Mouse (Mus musculus) Muller cell, postnatal 12 days (primary cell): ENCODE results near the gene Irgm2.
"Not testable (repeated sequence)": the region's sequence is repeated elsewhere in the genome, so short reads cannot be mapped to it uniquely, and the experiment has no call there.

ENCODE experiments used
- DNase-seq: peaks from one replicate; pipeline ENCODE4 v3.0.0-alpha.2; 2015; ENCODE audit errors: inconsistent ontology term

Irgm2 gene

GRCm38 (mm10) chr11:58199229-58200037 is at the start of gene Irgm2, which contains the start of gene Igtp:
Irgm2 (plus strand) TSS chr11:58199618.
Igtp (plus strand) TSS chr11:58199556.
- peak; percentile 89 for DNase-seq

DNA sequence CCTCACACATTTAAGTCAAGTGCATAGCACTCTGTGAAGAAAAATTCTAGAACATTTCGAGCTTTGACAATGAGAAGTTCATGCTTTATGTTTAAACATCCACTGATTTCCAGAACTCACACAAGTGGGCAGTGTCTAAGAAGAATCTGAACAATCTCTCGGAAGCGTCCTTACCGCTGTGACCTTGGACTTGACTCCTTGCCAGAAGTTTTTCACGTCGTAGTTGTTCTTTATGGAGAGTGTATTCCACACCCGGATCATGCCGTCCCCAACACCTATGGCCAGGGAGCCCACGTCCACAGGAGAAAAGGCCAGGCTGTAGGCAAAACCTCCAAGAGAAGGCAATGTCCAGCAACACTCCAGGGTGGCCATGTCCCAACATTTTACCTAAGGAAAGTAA is 44.0 kb upstream of the Irgm2 start:
- no peak for DNase-seq

DNA sequence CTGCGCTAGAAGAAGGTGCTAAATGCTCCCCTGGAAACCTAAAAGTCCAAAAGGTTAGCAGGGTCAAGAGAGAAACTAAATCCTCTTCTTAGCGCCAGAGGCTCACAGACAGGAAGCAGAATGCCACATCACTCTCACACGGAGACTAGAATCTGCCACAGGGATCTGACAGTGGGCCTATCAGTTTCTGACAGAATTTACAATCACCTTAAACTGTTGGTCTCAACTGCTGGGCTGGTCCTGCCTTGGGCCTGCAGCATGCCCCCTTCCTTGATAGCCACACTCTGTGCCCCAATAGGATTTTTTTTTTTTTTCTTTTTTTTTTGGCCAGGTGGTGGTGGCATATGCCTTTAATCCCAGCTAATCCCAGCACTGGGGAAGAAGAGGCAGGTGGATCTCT is 42.5 kb upstream of the Irgm2 start:
- no peak for DNase-seq

GRCm38 (mm10) chr11:58165072-58165471 is 34.3 kb upstream of the Irgm2 start:
- no peak for DNase-seq

DNA sequence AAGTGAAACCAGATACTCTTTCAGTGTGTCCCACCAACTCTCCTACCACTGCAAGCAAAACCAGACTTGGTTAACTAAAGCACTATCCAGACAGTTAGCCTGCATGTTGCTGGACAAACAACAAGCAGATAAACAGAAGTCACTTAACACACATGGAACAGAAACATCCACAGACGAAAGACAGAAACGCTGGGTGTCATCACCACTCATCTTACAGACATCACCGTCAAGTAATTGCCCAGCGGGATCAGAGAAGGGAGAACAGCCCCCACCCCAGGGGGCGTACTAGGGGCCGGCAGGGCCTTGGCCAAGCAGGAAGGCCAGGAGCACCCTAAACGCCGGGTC is 31.6 kb upstream of the Irgm2 start:
- no peak for DNase-seq

DNA sequence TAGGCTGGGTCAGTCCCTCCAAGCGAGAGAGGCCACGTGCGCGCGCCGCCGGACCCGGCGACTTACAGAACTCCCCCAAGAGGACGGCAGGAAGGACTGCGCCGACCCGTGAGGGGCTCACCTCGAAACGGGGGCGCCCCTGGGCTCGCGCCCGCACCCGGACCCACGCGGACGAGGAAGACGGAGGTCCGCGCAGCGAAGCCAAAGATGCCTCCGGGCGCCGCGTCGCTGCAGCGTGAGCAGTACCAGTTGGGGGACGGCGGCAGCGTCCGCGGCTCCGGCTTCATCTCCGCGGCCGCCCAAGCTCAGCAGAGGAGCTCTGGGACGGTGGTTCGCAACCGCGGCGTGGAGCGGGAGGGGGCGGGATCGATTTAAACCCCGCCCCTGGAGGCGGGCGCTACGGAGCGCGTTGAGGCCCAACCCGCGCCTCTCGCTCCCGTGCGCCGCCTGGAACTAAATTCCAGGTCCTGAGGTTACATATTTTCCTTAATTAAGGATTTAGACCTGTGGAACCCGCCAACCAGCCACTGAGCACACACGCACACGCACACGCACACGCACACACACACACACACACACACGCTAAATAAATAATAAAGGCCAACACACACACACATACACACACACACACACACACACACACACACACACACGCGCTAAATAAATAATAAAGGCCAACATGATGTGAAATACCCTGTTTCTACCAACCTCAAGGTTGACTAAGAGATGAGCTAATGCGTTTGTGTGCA is 31.1 kb upstream of the Irgm2 start, which contains the start of gene Gemin5:
Gemin5 (minus strand) TSS at position 373 of the 749 bp plus-strand sequence.
- peak; percentile 91 for DNase-seq

- DNase-seq = no peak
Measured at GRCm38 (mm10) chr11:58169666-58170065, 29.8 kb upstream of the Irgm2 start.

GRCm38 (mm10) chr11:58171459-58172091 is 27.8 kb upstream of the Irgm2 start, which contains the start of gene Mrpl22:
Mrpl22 (plus strand) TSS chr11:58171661.
- peak; percentile 95 for DNase-seq

- DNase-seq = peak; percentile 75
Measured at GRCm38 (mm10) chr11:58179563-58179962, 19.9 kb upstream of the Irgm2 start.

DNA sequence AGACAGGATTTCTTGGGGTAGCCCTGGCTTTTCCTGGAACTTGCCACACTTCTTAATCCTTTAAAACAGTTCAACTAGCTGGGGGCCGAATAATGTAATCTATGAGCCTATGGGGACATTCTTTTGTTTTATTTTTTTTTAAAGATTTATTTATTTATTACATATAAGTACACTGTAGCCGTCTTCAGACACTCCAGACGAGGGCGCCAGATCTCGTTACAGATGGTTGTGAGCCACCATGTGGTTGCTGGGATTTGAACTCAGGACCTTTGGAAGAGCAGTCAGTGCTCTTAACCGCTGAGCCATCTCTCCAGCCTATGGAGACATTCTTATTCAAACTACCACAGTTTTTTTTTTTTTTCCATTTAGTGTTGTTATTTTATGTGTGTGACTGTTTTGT is 19.4 kb upstream of the Irgm2 start:
- not testable (repeated sequence) for DNase-seq

- DNase-seq = no peak
Measured at GRCm38 (mm10) chr11:58180756-58181155, 18.7 kb upstream of the Irgm2 start.

- DNase-seq = no peak
Measured at GRCm38 (mm10) chr11:58183579-58183978, 15.8 kb upstream of the Irgm2 start.

- no peak for DNase-seq
Measured at GRCm38 (mm10) chr11:58189675-58190074, 9.7 kb upstream of the Irgm2 start.

- DNase-seq = no peak
Measured at GRCm38 (mm10) chr11:58193326-58193725, 6.1 kb upstream of the Irgm2 start.

GRCm38 (mm10) chr11:58193860-58194520 is 5.4 kb upstream of the Irgm2 start:
- DNase-seq = no peak

- no peak for DNase-seq
Measured at GRCm38 (mm10) chr11:58198663-58199062, 755 bp upstream of the Irgm2 start.

DNA sequence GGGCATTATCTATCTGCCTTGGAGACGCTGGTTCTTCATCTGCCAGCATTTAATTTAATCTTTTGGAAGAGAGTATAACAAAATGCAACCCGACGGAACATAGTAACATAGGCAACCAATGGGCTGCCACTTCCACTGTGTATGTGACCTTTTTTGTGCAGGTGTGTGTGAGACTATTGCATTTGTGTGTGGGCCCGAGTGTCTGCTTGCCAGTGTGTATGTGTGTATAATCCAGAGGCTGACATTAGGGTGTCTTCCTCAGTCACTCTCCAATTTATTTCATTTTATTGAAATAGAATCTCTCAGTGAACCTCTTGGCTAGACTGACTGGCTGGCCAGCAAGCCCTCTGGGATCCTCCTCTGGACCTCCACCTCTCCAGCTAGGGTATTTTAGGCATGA is 808 bp downstream of the Irgm2 start:
- no peak for DNase-seq

DNA sequence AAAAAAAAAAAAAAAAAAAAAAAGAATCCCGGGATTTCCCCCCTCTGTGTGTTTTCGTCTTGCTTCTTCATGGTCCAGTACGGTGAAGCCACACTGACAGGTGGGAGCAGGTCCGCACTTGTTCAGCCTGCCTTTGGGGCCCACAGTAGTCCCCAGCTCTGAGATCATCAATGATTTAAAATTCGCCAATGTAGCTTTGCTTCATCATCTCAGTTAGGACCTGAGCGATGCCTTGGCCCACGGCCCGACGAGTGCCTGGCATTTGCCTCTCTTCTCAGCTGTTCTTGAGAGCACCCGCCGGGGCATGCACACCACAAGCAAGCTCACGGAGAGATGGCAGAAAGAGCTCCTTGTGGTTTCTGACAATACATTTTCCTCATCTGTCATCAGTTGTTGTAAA is 1.6 kb downstream of the Irgm2 start:
- DNase-seq = no peak

DNA sequence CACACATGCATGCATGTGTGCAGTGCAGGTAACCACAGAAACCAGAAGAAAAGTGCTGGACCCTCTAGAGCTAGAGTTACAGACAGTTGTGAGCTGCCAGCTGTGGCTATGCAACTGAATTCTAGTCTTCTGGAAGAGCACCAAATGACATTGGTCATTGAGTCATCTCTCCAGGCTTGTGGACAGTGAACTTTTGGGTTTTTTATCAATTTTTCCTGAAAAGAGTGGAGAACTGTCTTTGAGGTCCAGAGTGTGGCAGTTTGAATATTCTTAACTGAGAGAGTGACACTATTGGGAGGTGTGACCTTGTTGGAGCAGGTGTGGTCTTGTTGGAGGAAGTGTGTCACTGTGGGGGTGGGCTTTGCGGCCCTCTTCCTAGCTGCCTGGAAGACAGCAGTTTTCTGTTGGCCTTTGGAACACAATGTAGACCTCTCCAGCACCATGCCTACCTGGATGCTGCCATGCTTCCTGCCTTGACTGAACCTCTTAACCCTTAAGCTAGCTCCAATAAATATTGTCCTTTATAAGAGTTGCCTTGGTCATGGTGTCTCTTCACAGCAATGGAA is 11.0 kb downstream of the Irgm2 start:
- DNase-seq = no peak

GRCm38 (mm10) chr11:58211062-58211681 is 11.8 kb downstream of the Irgm2 start:
- DNase-seq = no peak

- DNase-seq = no peak
Measured at GRCm38 (mm10) chr11:58211682-58212067, 12.3 kb downstream of the Irgm2 start.
